25 mouse cellular contexts compared by ENCODE assay signal in the genomic region with DNA sequence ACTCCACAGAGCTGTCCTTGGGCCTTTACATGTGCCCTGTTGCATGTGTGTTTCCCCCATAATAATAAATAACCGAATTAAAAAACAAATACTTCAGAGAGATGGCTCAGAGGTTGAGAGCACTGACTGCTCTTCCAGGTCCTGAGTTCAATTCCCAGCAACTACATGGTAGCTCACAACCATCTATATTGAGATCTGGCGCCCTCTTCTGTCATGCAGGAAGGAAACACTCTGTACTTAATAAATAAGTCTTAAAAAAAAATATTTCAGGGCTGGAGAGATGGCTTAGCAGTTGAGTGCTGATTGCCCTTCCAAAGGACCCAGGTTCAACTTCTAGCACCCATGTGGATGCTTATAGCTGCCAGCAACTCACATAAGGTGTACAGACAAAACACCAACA. TPM values are rescaled to one million over a fixed set of nuclear protein-coding genes. Genes with fewer than 3 reads are reported as not detected.
A peak's percentile ranks its signal among the peaks of the same experiment; 100 is the strongest.
DNase-seq lines count a peak whose midpoint lies in the region; ATAC-seq and TF ChIP-seq lines count a peak whose summit lies in the region.
"Had no signal": no experiment of that assay in that cellular context is flagged by ENCODE, and none has a peak within 500 bp of the region (broad histone marks: within the 10 kb centered on the region; RNA-seq: fewer than 3 reads in every experiment).

No protein-coding gene starts in this region.

- H3K79me2 ChIP-seq in CH12.LX (replicated peaks; ENCODE audit: control insufficient read depth, extremely low read depth, insufficient read depth, poor library complexity, severe bottlenecking) = peaks cover 3% of the 10 kb centered on the region

- peak; percentile 23; the same call in 1 of the 2 replicates for TF ChIP-seq CTCF in gastrocnemius, adult 2 months (IDR thresholded peaks at IDR 0.05)
- TF ChIP-seq CTCF in liver, embryonic 14.5 days (IDR thresholded peaks at IDR 0.05; ENCODE audit: low read depth) = peak; percentile 35; the same call in 1 of the 2 replicates
- TF ChIP-seq CTCF in CH12.LX (conservative IDR thresholded peaks at IDR 0.05 in 1 of 2, IDR thresholded peaks at IDR 0.05 in 1 of 2; ENCODE audit: low read depth in 2 of 2, low read length in 2 of 2) = peak in 1 of 2 experiments; percentile 36; a peak in 2 of 4 replicates

- in situ Hi-C loops in CH12.LX (cut with MboI; ENCODE audit: low pct_ligation_motif_present, low pct_unique_long_range_greater_than_20kb, low sequenced_read_pairs) = no loop called here

- WGBS in liver, embryonic 14.5 days (ENCODE audit: insufficient replicate concordance) = 61% methylated on average over 2 of the region's 2 CpGs
- 75% methylated on average over 2 of the region's 2 CpGs for whole genome bisulfite sequencing in liver, embryonic 11.5 days

- peak; percentile 8 for TF ChIP-seq RAD21 in CH12.LX (IDR thresholded peaks at IDR 0.05; ENCODE audit: low read depth, low read length)

- no peak overlapping the region for H3K9ac ChIP-seq in liver, embryonic 14.5 days (replicated peaks)
- H3K9ac ChIP-seq in liver, embryonic 11.5 days (ENCODE audit: low read depth, low read length) = no peak overlapping the region
- H3K9ac ChIP-seq in CH12.LX (ENCODE audit: insufficient read depth, low read depth) = no peak overlapping the region
- H3K9ac ChIP-seq: forebrain, embryonic 12.5 days; hindbrain, embryonic 12.5 days; midbrain, embryonic 13.5 days had no signal

- H3K4me3 ChIP-seq in gastrocnemius, adult 2 months = no peak overlapping the region
- H3K4me3 ChIP-seq in liver, embryonic 14.5 days (ENCODE audit: insufficient read depth in 1 of 2, low read depth in 2 of 2, low read length in 2 of 2) = no peak overlapping the region
- H3K4me3 ChIP-seq in liver, embryonic 11.5 days (ENCODE audit: low read depth, low read length) = no peak overlapping the region
- no peak overlapping the region for H3K4me3 ChIP-seq in CH12.LX (replicated peaks in 1 of 3; ENCODE audit: low read depth in 2 of 3, low read length in 2 of 3, poor library complexity in 1 of 3)
- H3K4me3 ChIP-seq: forebrain, embryonic 12.5 days; hindbrain, embryonic 12.5 days; limb, embryonic 10.5 days; midbrain, embryonic 13.5 days had no signal

- no peak for DNase-seq in gastrocnemius, adult 2 months
- DNase-seq in gastrocnemius, postnatal 10 days = no peak
- no peak for DNase-seq in liver, embryonic 14.5 days (ENCODE audit: low read depth in 3 of 3, low spot score in 3 of 3)
- no peak for DNase-seq in liver, embryonic 11.5 days (ENCODE audit: low spot score)
- DNase-seq in CH12.LX (ENCODE audit: extremely low read depth) (no peak), ZHBTc4 (ENCODE audit: low read depth, low spot score) (peak; percentile 26)
- no peak for DNase-seq in right cerebral cortex, postnatal 14 days
- DNase-seq: adrenal gland, postnatal 10 days; cerebellum, adult 9-10 months; gastrocnemius, postnatal 36 days; heart, postnatal 14 days; kidney, adult 11 months; kidney, postnatal 14 days; retina, postnatal 1 day; right cerebral cortex, postnatal 4 days had no signal

- dilution Hi-C loops in CH12.LX (cut with MboI; ENCODE audit: extremely low pct_ligation_motif_present, extremely low pct_unique_long_range_greater_than_20kb, low sequenced_read_pairs) = no loop called here

- H3K36me3 ChIP-seq in liver, embryonic 14.5 days (replicated peaks; ENCODE audit: control insufficient read depth, insufficient read depth, low read depth) = no peaks in the 10 kb centered on the region
- no peaks in the 10 kb centered on the region for H3K36me3 ChIP-seq in liver, embryonic 11.5 days (ENCODE audit: control insufficient read depth, insufficient read depth, low read length)
- peaks cover 3 to 15% of the 10 kb centered on the region in 2 experiments for H3K36me3 ChIP-seq in CH12.LX (replicated peaks in 1 of 2; ENCODE audit: control insufficient read depth in 1 of 2, insufficient read depth in 1 of 2, low read length in 1 of 2)

- H3K9me3 ChIP-seq in liver, embryonic 14.5 days (ENCODE audit: control insufficient read depth, low read length) = no peaks in the 10 kb centered on the region
- no peaks in the 10 kb centered on the region for H3K9me3 ChIP-seq in liver, embryonic 11.5 days (ENCODE audit: control insufficient read depth, low read length)
- H3K9me3 ChIP-seq in CH12.LX (replicated peaks; ENCODE audit: low read length) = no peaks in the 10 kb centered on the region
- H3K9me3 ChIP-seq: forebrain, embryonic 12.5 days; hindbrain, embryonic 12.5 days; limb, embryonic 10.5 days; midbrain, embryonic 13.5 days had no signal

- no peak for ATAC-seq in liver, embryonic 14.5 days (ENCODE audit: insufficient read depth)
- no peak for ATAC-seq in liver, embryonic 11.5 days (replicated peaks; ENCODE audit: low FRiP score)
- ATAC-seq in megakaryocyte progenitor cell, adult 5-6 weeks (replicated peaks; ENCODE audit: poor library complexity) = no peak
- ATAC-seq: midbrain, embryonic 13.5 days had no signal

- H3K27me3 ChIP-seq in liver, embryonic 14.5 days (ENCODE audit: control insufficient read depth, insufficient read depth, low read length) = no peaks in the 10 kb centered on the region
- no peaks in the 10 kb centered on the region for H3K27me3 ChIP-seq in liver, embryonic 11.5 days (replicated peaks; ENCODE audit: control insufficient read depth, insufficient read depth, low read length)
- no peaks in the 10 kb centered on the region for H3K27me3 ChIP-seq in CH12.LX (replicated peaks)
- H3K27me3 ChIP-seq: forebrain, embryonic 12.5 days; hindbrain, embryonic 12.5 days; midbrain, embryonic 13.5 days had no signal

- no peak for TF ChIP-seq EP300 in liver, embryonic 14.5 days (IDR thresholded peaks at IDR 0.05; ENCODE audit: low read depth)
- TF ChIP-seq EP300 in CH12.LX (IDR thresholded peaks at IDR 0.05; ENCODE audit: low read length) = no peak

- H3K4me2 ChIP-seq in liver, embryonic 14.5 days (ENCODE audit: low read depth) = no peak overlapping the region
- H3K4me2 ChIP-seq in liver, embryonic 11.5 days = no peak overlapping the region
- H3K4me2 ChIP-seq in CH12.LX (ENCODE audit: insufficient read depth, low read depth, poor library complexity, severe bottlenecking) = no peak overlapping the region
- H3K4me2 ChIP-seq: forebrain, embryonic 12.5 days; heart, embryonic 11.5 days; hindbrain, embryonic 12.5 days; midbrain, embryonic 13.5 days had no signal

- H3K4me1 ChIP-seq in liver, embryonic 14.5 days (replicated peaks; ENCODE audit: control insufficient read depth in 2 of 2, insufficient read depth in 2 of 2, low read length in 1 of 2) = peaks cover 7% of the 10 kb centered on the region in 2 experiments
- H3K4me1 ChIP-seq in liver, embryonic 11.5 days (replicated peaks; ENCODE audit: control insufficient read depth, insufficient read depth, low read length) = peaks cover 19% of the 10 kb centered on the region
- H3K4me1 ChIP-seq in CH12.LX (ENCODE audit: control insufficient read depth in 1 of 2, insufficient read depth in 2 of 2) = peaks cover 7 to 12% of the 10 kb centered on the region in 2 experiments; a peak in 3 of 4 replicates

- intact Hi-C loops in gastrocnemius, adult 2 months (cut with DNase I) = no loop called here

- TF ChIP-seq POLR2A in CH12.LX (IDR thresholded peaks at IDR 0.05; ENCODE audit: low read depth, low read length) = no peak

- peak overlapping the region; percentile 68; the same call in 1 of the 2 replicates for H3K27ac ChIP-seq in gastrocnemius, adult 2 months
- no peak overlapping the region for H3K27ac ChIP-seq in liver, embryonic 14.5 days
- H3K27ac ChIP-seq in liver, embryonic 11.5 days (ENCODE audit: low read depth, low read length) = no peak overlapping the region
- no peak overlapping the region for H3K27ac ChIP-seq in CH12.LX (ENCODE audit: insufficient read depth, low read depth)
- H3K27ac ChIP-seq: forebrain, embryonic 12.5 days; hindbrain, embryonic 12.5 days; limb, embryonic 10.5 days; midbrain, embryonic 13.5 days had no signal

RNA-seq across cellular contexts. Expression of a gene that starts 5.1 kb away (rescaled TPM):
- 10 to 100 TPM; 16.3 to 18.6 TPM for total RNA-seq in gastrocnemius, adult 2 months (2021)
- total RNA-seq in gastrocnemius, postnatal 10 days (2021) = 10 to 100 TPM; 18.1 to 21.5 TPM
- polyA plus RNA-seq in liver, embryonic 14.5 days (2012; rRNA removed) = 3.3 and 4.4 TPM in 2 replicates
- polyA plus RNA-seq in liver, embryonic 14.5 days (2014; fragmentation: Nextera tagmentation; extraction: Ambion mirVana) = 7.9 and 8.4 TPM in 2 replicates
- polyA plus RNA-seq in liver, embryonic 11.5 days (2014; fragmentation: Nextera tagmentation; extraction: Ambion mirVana) = 19.2 and 20.4 TPM in 2 replicates
- 11.4 and 12.0 TPM in 2 replicates for total RNA-seq in CH12.LX (2012; rRNA removed)
- total RNA-seq in CH12.LX (2014; rRNA removed) = 12.8 and 13.4 TPM in 2 replicates
- polyA plus RNA-seq in CH12.LX (2012; ENCODE audit: insufficient read length, low read depth) = 15.6 and 16.9 TPM in 2 replicates
- 20.0 and 22.2 TPM in 2 replicates for total RNA-seq in megakaryocyte progenitor cell, adult 5-6 weeks (2015)
- 35.8 and 40.8 TPM in 2 replicates for total RNA-seq in megakaryocyte progenitor cell, adult 5-6 weeks (2017)

RNA-seq across cellular contexts. Expression of a gene that starts 19.9 kb away (rescaled TPM):
- total RNA-seq in gastrocnemius, adult 2 months (2021) = not detected
- total RNA-seq in gastrocnemius, postnatal 10 days (2021) = under 1 TPM; 0.29 to 0.42 TPM
- polyA plus RNA-seq in liver, embryonic 14.5 days (2012; rRNA removed) = 0.02 TPM in 1 of 2 replicates, not detected in the other
- polyA plus RNA-seq in liver, embryonic 14.5 days (2014; fragmentation: Nextera tagmentation; extraction: Ambion mirVana) = not detected in 2 replicates
- not detected in 2 replicates for polyA plus RNA-seq in liver, embryonic 11.5 days (2014; fragmentation: Nextera tagmentation; extraction: Ambion mirVana)
- total RNA-seq in CH12.LX (2012; rRNA removed) (not detected in 2 replicates), CH12.LX (2014; rRNA removed) (not detected in 2 replicates)
- not detected in 2 replicates for polyA plus RNA-seq in CH12.LX (2012; ENCODE audit: insufficient read length, low read depth)
- total RNA-seq in megakaryocyte progenitor cell, adult 5-6 weeks (2015) = not detected in 2 replicates
- total RNA-seq in megakaryocyte progenitor cell, adult 5-6 weeks (2017) = not detected in 2 replicates
- total RNA-seq: gastrocnemius, postnatal 36 days; heart, postnatal 14 days; liver, adult 2 months; neutrophil, adult 5-6 weeks had no signal
- polyA plus RNA-seq: C2C12; heart, embryonic 11.5 days; limb, embryonic 10.5 days; liver, adult 2 months; lung, embryonic 16.5 days had no signal

RNA-seq across cellular contexts. Expression of a gene that starts 47.1 kb away (rescaled TPM):
- 100 to 1,000 TPM in 1 of 2 experiments, 10 to 100 TPM in 1; 99.5 to 121 TPM for total RNA-seq in gastrocnemius, adult 2 months (2021)
- total RNA-seq in gastrocnemius, postnatal 10 days (2021) = 100 to 1,000 TPM in 1 of 2 experiments, 10 to 100 TPM in 1; 97.8 to 108 TPM
- 51.7 and 53.3 TPM in 2 replicates for polyA plus RNA-seq in liver, embryonic 14.5 days (2012; rRNA removed)
- polyA plus RNA-seq in liver, embryonic 14.5 days (2014; fragmentation: Nextera tagmentation; extraction: Ambion mirVana) = 77.8 and 80.5 TPM in 2 replicates
- 211 and 217 TPM in 2 replicates for polyA plus RNA-seq in liver, embryonic 11.5 days (2014; fragmentation: Nextera tagmentation; extraction: Ambion mirVana)
- total RNA-seq in CH12.LX (2012; rRNA removed) (116 and 167 TPM in 2 replicates), CH12.LX (2014; rRNA removed) (107 and 127 TPM in 2 replicates)
- polyA plus RNA-seq in CH12.LX (2012; ENCODE audit: insufficient read length, low read depth) = 121 and 148 TPM in 2 replicates
- 67.6 and 85.2 TPM in 2 replicates for total RNA-seq in megakaryocyte progenitor cell, adult 5-6 weeks (2015)
- total RNA-seq in megakaryocyte progenitor cell, adult 5-6 weeks (2017) = 52.9 and 84.5 TPM in 2 replicates

RNA-seq across cellular contexts. Expression of a gene that starts 53.8 kb away (rescaled TPM):
- total RNA-seq in gastrocnemius, adult 2 months (2021) = 10 to 100 TPM; 13.0 to 17.4 TPM
- 10 to 100 TPM; 10.4 to 12.1 TPM for total RNA-seq in gastrocnemius, postnatal 10 days (2021)
- polyA plus RNA-seq in liver, embryonic 14.5 days (2012; rRNA removed) = 7.7 and 8.5 TPM in 2 replicates
- 9.9 and 10.7 TPM in 2 replicates for polyA plus RNA-seq in liver, embryonic 14.5 days (2014; fragmentation: Nextera tagmentation; extraction: Ambion mirVana)
- 23.1 and 28.2 TPM in 2 replicates for polyA plus RNA-seq in liver, embryonic 11.5 days (2014; fragmentation: Nextera tagmentation; extraction: Ambion mirVana)
- total RNA-seq in CH12.LX (2012; rRNA removed) (24.7 and 31.8 TPM in 2 replicates), CH12.LX (2014; rRNA removed) (24.1 and 26.5 TPM in 2 replicates)
- 23.5 and 28.6 TPM in 2 replicates for polyA plus RNA-seq in CH12.LX (2012; ENCODE audit: insufficient read length, low read depth)
- total RNA-seq in megakaryocyte progenitor cell, adult 5-6 weeks (2015) = 6.4 and 9.3 TPM in 2 replicates
- 12.2 and 14.0 TPM in 2 replicates for total RNA-seq in megakaryocyte progenitor cell, adult 5-6 weeks (2017)
